Mouse (Mus musculus): ENCODE results near the gene Tapbpl.
"Not testable (repeated sequence)": the region's sequence is repeated elsewhere in the genome, so short reads cannot be mapped to it uniquely, and the experiment has no call there.

Gene Tapbpl

GRCm38 (mm10) chr6:125231117-125232044, at the start of gene Tapbpl:
TSS of gene Tapbpl (minus strand) at chr6:125231860.
- DNase-seq: peak; percentile 63 to 74

GRCm38 (mm10) chr6:125279729-125280128, 48.1 kb upstream of the Tapbpl start:
- DNase-seq: no peak

- DNase-seq: no peak
Observed at GRCm38 (mm10) chr6:125274841-125275563, 43.3 kb upstream of the Tapbpl start.

- no peak for DNase-seq
Observed at GRCm38 (mm10) chr6:125272228-125272785, 40.6 kb upstream of the Tapbpl start.

- DNase-seq: peak; percentile 96
Observed at GRCm38 (mm10) chr6:125271455-125272227, 40.0 kb upstream of the Tapbpl start.

- no peak for DNase-seq
Observed at GRCm38 (mm10) chr6:125268799-125269198, 37.1 kb upstream of the Tapbpl start.

- no peak for DNase-seq
Observed at GRCm38 (mm10) chr6:125267469-125267868, 35.8 kb upstream of the Tapbpl start.

GRCm38 (mm10) chr6:125266600-125266999, 34.9 kb upstream of the Tapbpl start:
- not testable (repeated sequence) for DNase-seq

GRCm38 (mm10) chr6:125266091-125266490, 34.4 kb upstream of the Tapbpl start:
- DNase-seq: no peak

- DNase-seq: no peak
Observed at GRCm38 (mm10) chr6:125265239-125265638, 33.6 kb upstream of the Tapbpl start.

GRCm38 (mm10) chr6:125264219-125264618, 32.6 kb upstream of the Tapbpl start:
- no peak for DNase-seq

- DNase-seq: no peak
Observed at GRCm38 (mm10) chr6:125260006-125260555, 28.4 kb upstream of the Tapbpl start.

- DNase-seq: peak; percentile 42 to 61
Observed at GRCm38 (mm10) chr6:125256222-125256966, 24.7 kb upstream of the Tapbpl start.

GRCm38 (mm10) chr6:125255516-125256044, 23.9 kb upstream of the Tapbpl start:
- no peak for DNase-seq

GRCm38 (mm10) chr6:125253863-125254715, 22.4 kb upstream of the Tapbpl start:
- DNase-seq: no peak

- no peak for DNase-seq
Observed at GRCm38 (mm10) chr6:125252711-125253110, 21.1 kb upstream of the Tapbpl start.

GRCm38 (mm10) chr6:125252285-125252684, 20.6 kb upstream of the Tapbpl start:
- no peak for DNase-seq

- no peak for DNase-seq
Observed at GRCm38 (mm10) chr6:125244551-125244950, 12.9 kb upstream of the Tapbpl start.

GRCm38 (mm10) chr6:125241566-125241965, 9.9 kb upstream of the Tapbpl start:
- DNase-seq: no peak

- DNase-seq: no peak
Observed at GRCm38 (mm10) chr6:125240617-125241016, 9.0 kb upstream of the Tapbpl start.

All from cerebellum, adult 18-20 months (tissue).